Mouse (Mus musculus) heart, embryonic 10.5 days (tissue): ENCODE results near the gene Lrrk1. TPM values are rescaled to one million over a fixed set of nuclear protein-coding genes. Genes with fewer than 3 reads are reported as not detected.
A peak's percentile ranks its signal among the peaks of the same experiment; 100 is the strongest.

Source experiments
- DNase-seq: peaks from one replicate; pipeline ENCODE4 v3.0.0-alpha.2; 2017; ENCODE audit warnings: low spot score
- H3K27ac ChIP-seq: fragments of 300-500 bp; sonication (generic); 2 replicates; pipeline ENCODE4 v1.5.1; 2016; ENCODE audit warnings: mild to moderate bottlenecking
- H3K27me3 ChIP-seq: fragments of 300-500 bp; sonication (generic); 2 replicates; pipeline ENCODE4 v1.6.1; 2016; ENCODE audit warnings: mild to moderate bottlenecking; ENCODE audit not compliant: poor library complexity, insufficient read depth, severe bottlenecking
- H3K36me3 ChIP-seq: fragments of 300-500 bp; sonication (generic); 2 replicates; pipeline ENCODE4 v1.6.1; 2016; ENCODE audit warnings: mild to moderate bottlenecking, moderate library complexity
- H3K4me1 ChIP-seq: fragments of 300-500 bp; sonication (generic); 2 replicates; pipeline ENCODE4 v1.6.1; 2016; ENCODE audit warnings: mild to moderate bottlenecking
- H3K4me3 ChIP-seq: fragments of 300-500 bp; sonication (generic); 2 replicates; pipeline ENCODE4 v1.5.1; 2016; ENCODE audit warnings: mild to moderate bottlenecking, moderate library complexity
- H3K9me3 ChIP-seq: fragments of 300-500 bp; sonication (generic); 2 replicates; pipeline ENCODE4 v1.6.1; 2016; ENCODE audit warnings: mild to moderate bottlenecking, moderate library complexity
- WGBS: fragments of 180-500 bp; shearing (Covaris S2); methylation state at CpG from one replicate; pipeline ENCODE4 v1.1.7; 2016; 5-methylcytosine and 5-hydroxymethylcytosine counted together
- polyA plus RNA-seq: library from polyadenylated mRNA; unstranded; fragments of >200 nt; fragmentation: Nextera tagmentation; extraction: Ambion mirVana; gene quantifications from 2 replicates; pipeline ENCODE4 v1.2.1, GENCODE M21; 2016

Gene Lrrk1
- polyA plus RNA-seq, 1 experiment from 2014 or later = 9.9 TPM

DNA sequence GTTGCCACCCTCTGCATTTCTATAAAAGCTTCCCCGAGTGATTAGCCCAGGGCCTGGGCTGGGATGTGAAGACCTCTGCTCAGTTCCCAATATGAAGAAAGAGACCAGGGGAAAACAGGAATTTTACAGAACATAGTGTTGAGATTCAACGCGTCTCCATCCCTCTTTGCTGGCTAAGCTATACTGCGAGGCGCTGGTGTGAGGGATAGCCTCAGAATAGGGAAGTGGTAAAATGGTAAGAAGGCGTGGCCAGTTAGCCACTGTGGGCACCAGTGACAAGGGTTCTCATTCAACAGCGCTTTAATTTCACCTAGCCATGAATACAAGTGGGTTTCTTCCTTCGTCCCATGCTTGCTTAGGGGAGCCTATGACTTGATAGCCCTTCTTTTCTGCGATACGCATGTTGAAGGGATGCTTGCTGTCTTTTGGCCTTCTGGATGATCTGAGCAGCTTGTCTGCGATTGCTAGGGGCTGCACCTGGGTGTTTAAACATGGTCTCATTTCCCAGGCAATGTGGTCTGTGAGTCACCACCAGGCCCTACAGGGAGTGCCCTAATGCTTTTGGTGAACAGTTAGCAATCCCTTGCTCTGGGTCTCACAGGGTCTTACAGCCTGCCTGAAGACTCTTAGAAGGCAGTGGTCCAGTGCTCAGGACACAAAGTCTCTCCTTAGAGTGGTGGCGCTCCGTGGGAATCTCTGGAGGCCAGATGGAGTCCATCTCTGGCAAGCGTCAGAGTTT lies 84.1 kb downstream of the Lrrk1 start:
- no peak for DNase-seq
- H3K27me3 ChIP-seq = peaks cover 20% of the 10 kb centered on the region
- no peak overlapping the region for H3K4me3 ChIP-seq
- H3K9me3 ChIP-seq = no peaks in the 10 kb centered on the region
- peaks cover 3% of the 10 kb centered on the region; the same call in 1 of the 2 replicates for H3K36me3 ChIP-seq
- WGBS = 88% methylated on average over 14 of the region's 14 CpGs
- H3K27ac ChIP-seq = no peak overlapping the region
- H3K4me1 ChIP-seq = peaks cover 9% of the 10 kb centered on the region

DNA sequence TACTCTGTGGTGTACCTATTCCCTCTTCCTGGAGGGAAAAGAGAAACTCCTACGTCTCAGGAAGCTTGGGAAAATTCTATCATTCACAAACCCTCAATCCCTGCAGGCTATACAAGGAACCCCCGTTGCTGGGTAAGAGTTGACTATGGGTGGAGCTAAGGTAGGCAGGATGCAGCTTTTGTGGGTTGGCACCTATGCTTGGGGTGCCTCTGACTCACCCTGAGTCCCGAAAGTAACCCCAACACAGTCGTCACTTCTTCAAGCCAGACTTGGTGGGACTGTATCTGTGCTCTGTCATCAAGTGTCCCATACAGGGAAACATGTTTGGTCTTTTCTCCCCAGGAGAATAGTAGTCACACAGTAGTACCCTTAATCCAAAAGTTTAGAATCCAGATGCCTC lies 86.7 kb downstream of the Lrrk1 start:
- H3K36me3 ChIP-seq = no peaks in the 10 kb centered on the region; the same call in 1 of the 2 replicates
- no peak for DNase-seq
- H3K27me3 ChIP-seq = peaks cover 2% of the 10 kb centered on the region; the same call in 1 of the 2 replicates
- 69% methylated on average over 4 of the region's 4 CpGs for WGBS
- no peak overlapping the region for H3K27ac ChIP-seq
- H3K9me3 ChIP-seq = no peaks in the 10 kb centered on the region
- no peaks in the 10 kb centered on the region for H3K4me1 ChIP-seq
- no peak overlapping the region for H3K4me3 ChIP-seq

DNA sequence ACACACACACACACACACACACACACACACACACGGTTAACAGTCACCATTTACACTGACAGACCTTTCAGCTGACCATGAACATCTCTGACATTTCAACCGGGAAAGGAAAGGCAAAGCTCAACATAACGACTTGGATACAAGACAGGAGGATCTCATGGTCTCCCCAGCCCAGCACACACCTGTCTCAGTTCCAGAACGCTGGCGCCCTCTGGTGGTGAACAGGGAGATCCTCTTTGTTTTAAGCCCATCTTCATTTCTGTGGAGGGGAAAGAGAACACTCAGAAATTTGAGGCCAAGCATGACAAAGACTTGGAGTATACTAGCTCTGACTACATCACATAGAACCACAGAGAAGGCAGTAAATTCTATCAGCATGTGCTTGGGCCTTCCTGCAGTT lies 87.5 kb downstream of the Lrrk1 start:
- H3K4me3 ChIP-seq = no peak overlapping the region
- H3K9me3 ChIP-seq = no peaks in the 10 kb centered on the region
- WGBS = 8% methylated on average over 5 of the region's 5 CpGs
- peaks cover 7% of the 10 kb centered on the region; the same call in 1 of the 2 replicates for H3K36me3 ChIP-seq
- DNase-seq = peak; percentile 92
- no peak overlapping the region for H3K27ac ChIP-seq
- no peaks in the 10 kb centered on the region; the same call in 1 of the 2 replicates for H3K27me3 ChIP-seq
- H3K4me1 ChIP-seq = no peaks in the 10 kb centered on the region

DNA sequence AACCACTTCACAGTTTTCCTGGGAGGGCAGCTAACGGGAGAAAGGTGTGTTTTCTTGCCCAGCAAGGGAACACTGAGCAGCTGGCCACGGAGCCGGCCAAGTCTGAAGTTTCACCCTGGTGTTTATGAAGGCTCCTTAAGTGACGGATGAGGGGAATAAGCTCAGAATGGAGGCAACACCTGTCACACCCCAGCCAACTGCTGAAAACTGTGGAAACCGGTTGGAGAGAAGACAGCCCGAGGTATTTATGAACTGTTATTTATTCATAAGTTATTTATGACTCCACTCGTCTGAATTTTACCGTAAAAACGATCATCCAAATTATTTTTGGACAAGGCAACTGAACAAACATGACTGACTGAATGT lies 90.5 kb downstream of the Lrrk1 start:
- 79% methylated on average over 9 of the region's 9 CpGs for WGBS
- Histone ChIP-seq H3K27ac (no peak overlapping the region), H3K4me1 (peaks cover 10% of the 10 kb centered on the region), H3K9me3 (no peaks in the 10 kb centered on the region), H3K27me3 (no peaks in the 10 kb centered on the region), H3K36me3 (peaks cover 28% of the 10 kb centered on the region), H3K4me3 (no peak overlapping the region)
- no peak for DNase-seq

DNA sequence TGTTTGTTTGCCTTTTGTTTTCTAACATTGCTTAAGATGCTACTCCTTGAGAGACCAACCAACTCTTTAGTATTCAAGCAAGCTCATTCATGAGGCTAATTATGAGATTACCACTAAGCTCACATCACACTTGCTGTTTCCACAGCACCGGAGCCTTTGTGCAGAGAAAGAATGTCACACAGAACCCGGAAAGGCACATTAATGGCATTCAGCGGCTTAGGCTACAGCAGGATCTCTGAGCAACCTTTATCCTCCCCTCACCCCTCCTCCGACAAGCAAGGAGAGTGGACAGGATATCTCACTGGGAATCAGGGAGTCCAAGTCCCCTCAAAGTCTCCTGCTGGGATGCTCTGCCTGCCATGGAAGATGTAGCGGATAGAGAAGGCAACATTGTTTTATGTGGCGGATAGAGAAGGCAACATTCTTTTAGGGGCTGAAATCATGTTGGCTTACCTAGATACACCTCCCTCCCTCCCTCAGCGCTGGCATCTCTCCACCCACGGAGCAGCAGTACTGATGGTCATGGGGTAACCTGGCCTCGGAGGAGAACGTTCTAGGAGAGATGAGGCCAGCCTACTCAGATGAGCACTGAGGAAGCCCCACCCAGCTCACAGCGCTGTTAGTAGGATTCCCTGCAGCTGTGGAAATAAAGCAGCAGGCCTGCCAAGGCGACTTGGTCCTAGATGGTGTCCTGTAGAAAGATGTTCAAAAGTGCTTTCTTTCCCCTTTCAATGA lies 91.1 kb downstream of the Lrrk1 start:
- no peak overlapping the region for H3K4me3 ChIP-seq
- H3K27ac ChIP-seq = no peak overlapping the region
- DNase-seq = no peak
- H3K9me3 ChIP-seq = no peaks in the 10 kb centered on the region
- peaks cover 28% of the 10 kb centered on the region for H3K36me3 ChIP-seq
- H3K4me1 ChIP-seq = peaks cover 14% of the 10 kb centered on the region
- WGBS = 68% methylated on average over 12 of the region's 12 CpGs
- H3K27me3 ChIP-seq = no peaks in the 10 kb centered on the region

DNA sequence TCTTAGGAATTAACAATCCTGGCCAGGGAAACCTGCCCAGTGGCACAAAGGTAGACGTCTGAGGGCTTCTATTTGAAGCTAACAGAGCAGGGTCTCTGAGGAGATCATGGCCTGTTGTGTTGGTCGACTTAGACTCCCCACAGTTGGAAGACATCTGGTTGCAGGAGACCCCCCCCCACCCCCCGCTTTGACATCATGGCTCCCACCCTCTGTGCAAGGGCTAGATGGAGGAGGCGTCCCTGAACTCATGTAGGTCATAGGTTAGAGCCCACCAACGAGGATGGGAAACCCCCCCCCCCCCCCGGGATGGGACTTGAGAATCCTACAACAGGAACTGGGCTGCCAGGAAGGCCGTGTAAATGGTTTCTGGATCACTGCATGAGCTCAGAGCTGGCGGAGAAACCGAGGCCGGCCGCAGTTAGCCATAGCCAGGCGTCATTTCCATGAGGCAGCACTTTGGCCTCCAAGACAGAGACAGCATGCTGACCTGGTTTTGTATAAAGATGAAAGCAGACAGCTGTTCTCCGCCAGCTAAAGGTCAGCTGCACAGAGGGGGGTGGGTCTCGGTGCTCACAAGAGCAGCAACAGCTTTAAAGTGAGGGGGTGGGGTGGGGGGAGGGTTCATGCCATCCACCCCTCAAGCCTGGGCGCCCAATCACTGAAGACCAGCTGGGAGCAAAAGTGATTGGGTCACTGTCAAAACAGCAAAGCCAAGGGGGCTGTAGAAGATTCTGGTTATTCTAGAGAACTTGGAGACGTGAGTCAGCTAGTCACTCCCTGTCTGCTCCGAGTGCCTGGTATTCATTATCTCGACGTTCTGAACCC lies 95.4 kb downstream of the Lrrk1 start:
- peaks cover 15% of the 10 kb centered on the region for H3K4me1 ChIP-seq
- H3K9me3 ChIP-seq = no peaks in the 10 kb centered on the region
- no peaks in the 10 kb centered on the region for H3K27me3 ChIP-seq
- H3K27ac ChIP-seq = no peak overlapping the region
- H3K36me3 ChIP-seq = peaks cover 57% of the 10 kb centered on the region
- DNase-seq = no peak
- H3K4me3 ChIP-seq = no peak overlapping the region
- 58% methylated on average over 19 of the region's 19 CpGs for WGBS

DNA sequence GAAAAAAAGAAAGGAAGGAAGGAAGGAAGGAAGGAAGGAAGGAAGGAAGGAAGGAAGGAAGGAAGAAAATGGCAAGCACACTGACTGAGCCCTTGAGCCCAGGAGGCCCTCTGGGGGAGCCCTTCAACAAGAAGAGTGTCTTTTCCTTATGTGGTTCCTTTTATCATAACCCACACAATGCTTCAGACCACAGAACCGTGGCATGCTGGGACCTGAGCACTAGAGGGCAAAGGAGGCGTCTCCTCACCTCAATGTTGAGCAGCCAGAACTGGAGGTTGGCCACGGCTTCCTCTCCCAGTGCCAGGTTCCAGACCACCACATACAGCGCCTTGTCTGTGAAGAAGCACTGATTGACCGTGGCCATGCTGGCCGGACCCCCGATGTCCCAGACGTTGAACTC lies 96.1 kb downstream of the Lrrk1 start:
- no peak overlapping the region for H3K4me3 ChIP-seq
- no peaks in the 10 kb centered on the region for H3K9me3 ChIP-seq
- no peak overlapping the region for H3K27ac ChIP-seq
- 85% methylated on average over 8 of the region's 8 CpGs for WGBS
- no peaks in the 10 kb centered on the region for H3K27me3 ChIP-seq
- DNase-seq = no peak
- peaks cover 64% of the 10 kb centered on the region for H3K36me3 ChIP-seq
- peaks cover 15% of the 10 kb centered on the region for H3K4me1 ChIP-seq

DNA sequence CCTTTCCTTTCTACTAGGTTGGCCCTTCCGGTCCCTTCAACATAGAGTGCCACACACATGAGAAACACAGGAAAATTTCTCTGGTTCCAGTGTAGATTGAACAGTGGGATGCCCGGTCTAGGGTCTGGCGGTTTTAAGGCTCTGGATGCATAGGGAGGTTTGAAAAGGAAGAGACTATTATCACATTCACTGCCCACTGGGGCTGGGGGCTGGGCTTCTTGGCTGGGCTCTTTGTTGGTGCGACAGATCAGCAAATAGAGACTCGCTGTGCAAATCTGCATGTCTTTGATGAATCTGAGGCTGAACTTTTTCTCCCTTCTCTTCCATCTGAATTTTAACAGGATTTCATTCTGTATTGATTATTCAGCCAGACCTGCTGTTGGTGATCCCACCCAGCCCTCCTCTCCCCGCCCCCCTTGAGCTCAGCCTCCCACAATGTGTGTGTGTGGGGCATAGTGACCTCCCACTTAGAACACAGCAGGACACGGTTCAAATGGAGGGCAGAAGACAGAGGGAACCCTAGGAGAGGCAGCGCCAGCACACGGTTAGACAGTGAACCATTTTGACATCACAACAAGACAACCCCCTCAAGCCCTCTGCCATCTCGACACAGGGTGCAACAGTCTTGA lies 105.1 kb downstream of the Lrrk1 start:
- peaks cover 37% of the 10 kb centered on the region for H3K36me3 ChIP-seq
- H3K9me3 ChIP-seq = no peaks in the 10 kb centered on the region
- WGBS = 24% methylated on average over 10 of the region's 10 CpGs
- H3K4me1 ChIP-seq = peaks cover 15% of the 10 kb centered on the region
- DNase-seq = no peak
- no peak overlapping the region for H3K4me3 ChIP-seq
- H3K27me3 ChIP-seq = no peaks in the 10 kb centered on the region
- H3K27ac ChIP-seq = no peak overlapping the region

DNA sequence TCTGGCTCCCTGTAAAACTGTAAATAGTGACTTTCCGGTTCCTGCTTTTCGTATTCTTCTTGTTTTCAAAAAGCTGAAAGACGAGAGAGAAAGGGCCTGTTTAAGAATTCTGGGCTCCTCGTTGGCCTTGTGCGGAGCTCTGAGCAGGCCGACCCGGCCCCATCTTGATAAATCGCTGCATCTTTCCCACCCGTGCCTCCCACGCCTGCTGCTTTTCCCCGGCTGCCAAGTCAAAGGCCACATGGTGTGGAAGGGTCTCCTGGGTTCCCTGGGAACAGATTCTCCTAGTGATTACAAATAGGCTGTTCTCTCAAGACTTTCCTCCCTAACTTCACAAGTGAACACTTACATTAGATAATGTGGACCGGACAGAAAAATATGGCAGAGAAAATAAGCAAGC lies 105.9 kb downstream of the Lrrk1 start:
- 63% methylated on average over 12 of the region's 12 CpGs for WGBS
- DNase-seq = no peak
- Histone ChIP-seq H3K27ac (no peak overlapping the region), H3K36me3 (peaks cover 32% of the 10 kb centered on the region), H3K27me3 (no peaks in the 10 kb centered on the region), H3K9me3 (no peaks in the 10 kb centered on the region), H3K4me3 (no peak overlapping the region), H3K4me1 (peaks cover 15% of the 10 kb centered on the region)

DNA sequence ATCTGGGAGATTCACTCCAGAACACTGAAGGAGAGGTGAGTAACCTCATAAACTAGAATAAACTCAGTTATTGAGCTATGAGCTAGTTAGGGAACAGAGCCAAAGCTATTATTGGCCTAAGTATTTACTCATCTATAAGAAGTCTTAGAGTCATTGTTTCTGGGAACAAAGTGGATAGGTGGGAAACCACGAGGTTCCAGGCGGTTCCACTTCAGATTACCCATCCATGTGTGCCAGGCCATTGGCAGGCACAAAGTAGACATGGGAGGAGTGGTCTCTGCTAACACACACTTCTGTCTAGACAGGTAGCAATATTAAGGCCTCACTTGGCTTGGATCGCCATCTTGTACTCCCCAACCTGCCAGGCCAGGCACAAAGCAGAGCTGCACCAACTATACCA lies 110.1 kb downstream of the Lrrk1 start:
- 90% methylated on average over 3 of the region's 3 CpGs for WGBS

DNA sequence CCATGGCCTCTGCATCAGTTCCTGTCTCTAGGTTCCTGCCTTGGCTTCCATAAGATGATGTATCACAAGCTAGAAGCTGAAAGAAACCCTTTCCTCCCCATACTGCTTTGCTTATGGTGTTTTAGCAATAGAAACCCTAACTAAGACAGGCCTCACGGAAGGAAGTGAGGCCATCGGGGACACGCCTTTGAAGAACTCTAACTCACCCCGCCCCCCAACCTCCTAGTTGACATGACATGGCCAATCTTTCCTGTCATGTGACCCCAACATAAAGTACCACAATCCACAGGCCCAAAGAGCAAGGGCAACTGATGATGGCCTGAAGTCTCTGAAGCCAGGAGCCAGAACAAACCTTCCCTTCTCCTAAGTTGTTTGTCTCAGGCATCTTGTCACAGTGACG lies 114.7 kb downstream of the Lrrk1 start:
- H3K36me3 ChIP-seq = peaks cover 51% of the 10 kb centered on the region

More for the DNA sequence above, 110.1 kb downstream of the Lrrk1 start:
- no peaks in the 10 kb centered on the region for H3K9me3 ChIP-seq
- peaks cover 32% of the 10 kb centered on the region for H3K36me3 ChIP-seq
- no peaks in the 10 kb centered on the region for H3K27me3 ChIP-seq
- no peak overlapping the region for H3K4me3 ChIP-seq
- H3K27ac ChIP-seq = no peak overlapping the region
- H3K4me1 ChIP-seq = peaks cover 11% of the 10 kb centered on the region
- no peak for DNase-seq

DNA sequence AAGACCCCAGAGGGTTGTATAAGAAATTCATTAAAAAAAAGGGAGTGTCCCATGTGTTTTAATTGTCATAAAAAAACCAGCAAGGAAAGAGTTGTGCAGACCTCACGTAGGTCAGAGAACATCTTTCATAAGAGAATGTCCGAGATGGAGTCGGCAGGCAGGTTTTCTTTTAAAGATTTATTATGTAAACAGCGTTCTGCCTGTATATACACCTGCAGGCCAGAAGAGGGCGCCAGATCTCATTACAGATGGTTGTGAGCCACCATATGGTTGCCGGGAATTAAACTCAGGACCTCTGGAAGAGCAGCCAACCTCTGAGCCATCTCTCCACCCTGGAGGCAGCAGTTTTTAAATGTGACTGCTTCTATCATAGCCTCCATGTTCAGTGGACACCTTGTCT lies 116.9 kb downstream of the Lrrk1 start:
- no peak overlapping the region for H3K4me3 ChIP-seq
- WGBS = 70% methylated on average over 6 of the region's 6 CpGs
- H3K27me3 ChIP-seq = no peaks in the 10 kb centered on the region
- DNase-seq = no peak
- H3K36me3 ChIP-seq = peaks cover 49% of the 10 kb centered on the region
- no peaks in the 10 kb centered on the region for H3K9me3 ChIP-seq
- no peak overlapping the region for H3K27ac ChIP-seq
- 0 out of 2 replicates have a peak, but pooled peaks cover 4% of the 10 kb centered on the region for H3K4me1 ChIP-seq

More for the DNA sequence above, 114.7 kb downstream of the Lrrk1 start:
- no peak for DNase-seq
- no peak overlapping the region for H3K27ac ChIP-seq
- 86% methylated on average over 5 of the region's 5 CpGs for WGBS
- H3K4me1 ChIP-seq = 0 out of 2 replicates have a peak, but pooled peaks cover 4% of the 10 kb centered on the region
- no peak overlapping the region for H3K4me3 ChIP-seq
- no peaks in the 10 kb centered on the region for H3K27me3 ChIP-seq
- no peaks in the 10 kb centered on the region for H3K9me3 ChIP-seq
